In genomic region chr7:49280427-49280826, GRCm38 (mm10) we compare ENCODE assay signal across 7 mouse cellular contexts.
"Had no signal": no experiment of that assay in that cellular context is flagged by ENCODE, and none has a peak within 500 bp of the region (broad histone marks: within the 10 kb centered on the region; RNA-seq: fewer than 3 reads in every experiment).

No protein-coding gene starts in this region.

- DNase-seq: kidney, adult 18-20 months; kidney, adult 9 months; kidney, postnatal 10 days; kidney, postnatal 36 days; layer of hippocampus, postnatal 36 days; liver, postnatal 0 days; thymus, postnatal 25 days had no signal
